Mouse (Mus musculus) left cerebral cortex, postnatal 36 days (tissue): Measurements from ENCODE around the gene Olfr1221. TPM values are rescaled to one million over a fixed set of nuclear protein-coding genes. Genes with fewer than 3 reads are reported as not detected.
"Not testable (repeated sequence)": the region's sequence is repeated elsewhere in the genome, so short reads cannot be mapped to it uniquely, and the experiment has no call there.

Experiments
- DNase-seq, 2 experiments: peaks; one replicate each; pipeline ENCODE4 v3.0.0; 2021 to 2022; ENCODE audit warnings: low spot score in 2 of 2, mixed read lengths in 1 of 2
- intact Hi-C: fragments of 180-260 bp; cut with DNase I; formaldehyde crosslinking; loops from one replicate; pipeline ENCODE4 v1.15.1; 2025
- total RNA-seq, 2 experiments: library from RNA; stranded (reverse); gene quantifications; 2 replicates each; pipeline ENCODE4 v1.2.3; 2021

The Olfr1221 gene
- total RNA-seq: not detected

GRCm38 (mm10) chr2:89117183-89117582, at the start of gene Olfr1221:
Gene Olfr1221 (minus strand): TSS chr2:89117283.
- no peak for DNase-seq
- intact Hi-C loops: no loop called here

- intact Hi-C loops, DNase-seq: not testable (repeated sequence)
These were observed 47.6 kb upstream of the Olfr1221 start for GRCm38 (mm10) chr2:89164711-89165110.

- DNase-seq, intact Hi-C loops: not testable (repeated sequence)
These were observed 46.9 kb upstream of the Olfr1221 start, which contains the start of gene Olfr1224-ps1 for GRCm38 (mm10) chr2:89163991-89164390. Gene Olfr1224-ps1 (minus strand): TSS chr2:89164091.

DNA sequence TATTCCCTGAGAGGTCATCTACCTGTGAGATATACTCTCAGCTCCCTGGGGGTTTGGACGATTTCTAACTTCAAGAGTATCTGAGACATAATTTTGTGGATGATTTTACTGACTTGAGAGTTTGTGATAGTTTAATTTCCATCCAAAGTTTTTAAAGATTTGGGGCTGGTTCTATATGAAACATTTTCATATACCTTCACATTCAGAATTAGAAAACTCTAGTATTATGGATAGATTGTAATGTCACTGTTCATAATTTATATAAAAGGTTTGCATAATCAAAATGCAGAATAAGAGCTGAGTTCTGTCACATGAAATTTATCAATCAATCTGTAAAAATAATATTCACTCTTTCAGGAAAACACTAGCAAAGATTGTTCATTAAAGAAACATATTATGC, 34.4 kb upstream of the Olfr1221 start, which contains the start of gene Olfr1223:
Gene Olfr1223 (minus strand): TSS at position 101 of the 400 bp plus-strand sequence.
- DNase-seq: no peak
- intact Hi-C loops: no loop called here

DNA sequence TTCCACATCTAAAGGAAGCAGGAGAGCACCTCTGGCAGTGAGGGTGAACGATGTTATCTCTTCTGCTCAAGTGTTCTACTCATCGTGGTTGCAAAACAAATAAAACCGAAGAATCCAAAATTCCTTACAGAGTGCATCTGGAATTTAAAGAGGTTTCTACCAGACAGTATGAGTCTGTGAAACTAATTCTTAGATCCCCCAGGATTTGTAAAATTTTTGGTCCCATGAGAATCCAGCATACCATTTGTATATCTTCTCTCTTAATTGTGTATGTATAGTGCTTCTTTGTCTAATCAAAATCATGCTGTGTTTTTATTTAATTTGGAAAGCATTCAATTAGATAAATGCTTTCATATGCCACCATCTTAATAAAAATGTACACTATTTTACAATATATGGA, 15.9 kb upstream of the Olfr1221 start, which contains the start of gene Olfr1222:
Gene Olfr1222 (minus strand): TSS at position 101 of the 400 bp plus-strand sequence.
- no peak for DNase-seq
- intact Hi-C loops: no loop called here

DNA sequence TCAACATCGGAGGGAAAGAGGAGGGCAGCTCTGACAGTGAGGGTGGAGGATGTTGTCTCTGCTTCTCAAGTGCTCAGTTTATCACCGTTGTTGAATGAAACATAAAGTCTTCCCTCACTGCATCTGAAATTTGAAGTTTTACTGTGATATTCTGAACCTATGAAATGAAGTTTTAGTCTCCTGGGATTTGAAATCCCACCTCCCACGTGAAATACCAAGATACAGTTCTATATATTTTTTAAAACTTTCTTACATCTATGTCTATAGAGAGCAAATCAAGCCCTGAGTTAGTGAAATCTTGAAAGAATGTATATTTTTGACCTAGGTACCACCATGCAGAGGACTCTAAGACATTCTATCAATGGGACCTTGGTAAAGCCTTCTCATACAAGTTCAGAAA, 10.3 kb downstream of the Olfr1221 start, which contains the start of gene Olfr1220:
Gene Olfr1220 (minus strand): TSS at position 101 of the 400 bp plus-strand sequence.
- intact Hi-C loops: no loop called here
- DNase-seq: no peak

- intact Hi-C loops: no loop called here
- no peak for DNase-seq
These were observed 11.4 kb downstream of the Olfr1221 start for GRCm38 (mm10) chr2:89105651-89106050.

DNA sequence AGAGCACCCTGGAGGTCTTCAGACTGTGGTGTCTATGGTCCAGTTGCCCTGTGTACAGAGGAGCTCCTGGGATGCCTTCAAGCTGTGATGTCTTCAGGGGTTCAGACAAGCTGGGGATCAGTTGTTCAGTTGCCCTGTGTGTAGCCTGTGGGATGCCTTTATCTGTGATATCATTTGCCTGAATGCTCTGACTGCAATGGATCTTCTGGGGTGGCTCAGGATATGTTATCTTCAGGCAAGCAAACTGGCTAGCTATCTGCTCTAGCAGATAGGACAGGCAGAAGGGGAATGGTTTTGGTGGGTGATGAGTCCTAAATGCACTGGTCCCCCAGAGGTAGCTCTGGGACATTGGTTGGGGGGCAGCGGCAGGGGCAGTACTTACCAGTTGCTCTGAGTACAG, 23.2 kb downstream of the Olfr1221 start:
- intact Hi-C loops: no loop called here

DNA sequence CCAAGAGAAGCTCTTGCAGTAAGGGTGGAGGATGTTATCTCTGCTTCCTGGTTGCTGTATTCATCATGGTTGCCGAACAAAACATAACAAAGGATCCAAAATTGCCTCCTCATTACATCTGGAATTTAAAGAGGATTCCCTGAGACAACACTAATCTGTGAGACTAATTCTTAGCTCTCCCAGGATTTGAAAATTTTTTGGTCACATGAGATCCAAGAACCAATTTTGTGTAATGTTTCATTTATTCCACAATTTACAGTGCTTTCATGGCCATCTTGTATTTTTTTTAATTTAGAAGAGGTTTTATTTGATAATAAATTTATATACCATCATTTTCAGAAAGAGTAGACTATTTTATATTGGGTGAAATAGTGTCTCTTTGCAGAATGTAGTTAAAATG, 33.7 kb downstream of the Olfr1221 start, which contains the start of gene Olfr1219:
Gene Olfr1219 (minus strand): TSS at position 101 of the 400 bp plus-strand sequence.
- intact Hi-C loops: no loop called here

More for the DNA sequence above, 23.2 kb downstream of the Olfr1221 start:
- DNase-seq: no peak

DNA sequence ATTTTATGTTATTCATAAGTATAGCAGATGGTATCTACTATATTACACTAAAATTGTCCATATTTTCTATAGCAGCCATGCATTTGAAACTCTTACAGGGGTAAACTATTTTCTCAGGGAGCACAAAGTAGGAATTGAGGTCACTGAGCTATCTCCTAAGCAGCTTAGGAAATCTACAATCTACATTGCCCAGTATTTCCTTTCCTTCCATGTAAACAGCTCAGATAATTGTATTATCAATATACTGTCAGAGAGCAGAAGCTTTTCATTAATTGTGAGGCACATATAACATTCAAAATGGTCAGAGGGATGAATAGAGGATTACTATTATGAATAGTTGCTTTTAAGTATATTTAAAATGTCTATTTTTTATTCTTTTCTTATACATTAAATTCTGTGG, 35.6 kb downstream of the Olfr1221 start:
- no peak for DNase-seq
- intact Hi-C loops: no loop called here

More for the DNA sequence above, 33.7 kb downstream of the Olfr1221 start, which contains the start of gene Olfr1219:
- no peak for DNase-seq

GRCm38 (mm10) chr2:89061087-89061486, 56.0 kb downstream of the Olfr1221 start, which contains the start of gene Olfr1218:
Gene Olfr1218 (minus strand): TSS chr2:89061187.
- no peak for DNase-seq
- intact Hi-C loops: no loop called here

Other genes starting within 250 kb of the Olfr1221 start
- not detected for gene Olfr1208, start 215.0 kb downstream of the Olfr1221 start, total RNA-seq
- not detected for gene Olfr1209, start 202.1 kb downstream of the Olfr1221 start, total RNA-seq
- gene Olfr1211, start 179.2 kb downstream of the Olfr1221 start, total RNA-seq: not detected
- not detected for gene Olfr1212, start 163.3 kb downstream of the Olfr1221 start, total RNA-seq
- not detected for gene Gm13762, start 137.0 kb downstream of the Olfr1221 start, total RNA-seq
- not detected for gene Olfr1214, start 124.6 kb downstream of the Olfr1221 start, total RNA-seq
- gene Olfr1215, start 110.3 kb downstream of the Olfr1221 start, total RNA-seq: not detected
- not detected for gene Olfr1216, start 98.9 kb downstream of the Olfr1221 start, total RNA-seq
- gene Olfr1217, start 85.2 kb downstream of the Olfr1221 start, total RNA-seq: not detected
- gene Olfr1218, start 56.1 kb downstream of the Olfr1221 start, total RNA-seq: not detected
- gene Olfr1219, start 33.8 kb downstream of the Olfr1221 start, total RNA-seq: not detected
- not detected for gene Olfr1220, start 10.4 kb downstream of the Olfr1221 start, total RNA-seq
- not detected for gene Olfr1222, start 15.8 kb upstream of the Olfr1221 start, total RNA-seq
- gene Olfr1223, start 34.3 kb upstream of the Olfr1221 start, total RNA-seq: not detected
- not detected for gene Olfr1224-ps1, start 46.8 kb upstream of the Olfr1221 start, total RNA-seq
- not detected for gene Olfr1225, start 57.4 kb upstream of the Olfr1221 start, total RNA-seq
- gene Olfr1226, start 82.8 kb upstream of the Olfr1221 start, total RNA-seq: not detected
- not detected for gene Olfr1228, start 136.8 kb upstream of the Olfr1221 start, total RNA-seq
- not detected for gene Olfr1229, start 170.7 kb upstream of the Olfr1221 start, total RNA-seq
- not detected for gene Olfr1230, start 180.0 kb upstream of the Olfr1221 start, total RNA-seq
- not detected for gene Olfr1231, start 189.8 kb upstream of the Olfr1221 start, total RNA-seq
- gene Olfr1232, start 212.4 kb upstream of the Olfr1221 start, total RNA-seq: not detected
- not detected for gene Olfr1233, start 225.1 kb upstream of the Olfr1221 start, total RNA-seq
- not detected for gene Olfr1234, start 247.6 kb upstream of the Olfr1221 start, total RNA-seq